Mouse (Mus musculus) heart, postnatal 0 days (tissue): Measurements from ENCODE around the gene Aoah.

ENCODE experiments used
- CTCF ChIP-seq: IDR thresholded peaks from 2 replicates; pipeline ENCODE4 v1.5.1; 2016; ENCODE audit warnings: antibody characterized with exemption, control low read depth, low read depth
- EP300 ChIP-seq: IDR thresholded peaks from 2 replicates; pipeline ENCODE4 v1.6.1; 2016; ENCODE audit warnings: antibody characterized with exemption, low read depth

DNA sequence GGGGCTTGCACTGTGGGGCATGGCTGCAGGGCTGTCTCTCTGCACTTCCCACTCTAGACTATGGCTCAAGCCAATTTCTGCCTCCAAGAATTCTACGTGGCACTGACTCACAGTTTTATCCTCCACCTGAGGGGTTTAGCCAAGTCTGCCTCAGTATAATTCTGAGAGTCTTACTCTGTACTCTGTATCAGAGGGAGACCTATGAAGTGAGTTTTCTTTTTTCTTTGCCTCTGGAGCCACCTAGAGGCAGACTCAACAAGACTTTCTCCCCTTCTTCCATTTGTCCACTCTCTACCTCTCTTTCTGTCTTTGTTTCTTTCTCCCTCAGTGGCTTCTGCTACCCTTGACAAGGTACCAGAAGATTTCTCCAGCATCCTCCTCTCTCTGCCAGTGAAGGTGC lies 256.2 kb downstream of the Aoah start:
- TF ChIP-seq EP300 (no peak), CTCF (peak; percentile 34)
